Mouse (Mus musculus): ENCODE measurements around the gene Tvp23b. TPM values are rescaled to one million over a fixed set of nuclear protein-coding genes. Genes with fewer than 3 reads are reported as not detected.

Tvp23b gene
- polyA plus RNA-seq, 1 experiment from 2014 or later, result 59.3 TPM

- no peak for DNase-seq (ENCODE audit: low spot score)
Measured at GRCm38 (mm10) chr11:62851199-62851598, 28.1 kb upstream of the Tvp23b start.

GRCm38 (mm10) chr11:62853334-62853733 is 25.9 kb upstream of the Tvp23b start:
- 86% methylated on average over 6 of the region's 6 CpGs for whole genome bisulfite sequencing
- Histone ChIP-seq H3K36me3 (ENCODE audit: control insufficient read depth, insufficient read depth, low read length) (no peaks in the 10 kb centered on the region), H3K4me2 (ENCODE audit: low read length) (no peak overlapping the region), H3K9ac (ENCODE audit: low read length) (no peak overlapping the region), H3K27me3 (replicated peaks; ENCODE audit: control insufficient read depth, insufficient read depth, low read length) (no peaks in the 10 kb centered on the region), H3K9me3 (ENCODE audit: control insufficient read depth, low read length) (no peaks in the 10 kb centered on the region), H3K4me3 (ENCODE audit: low read depth, low read length) (no peak overlapping the region), H3K27ac (ENCODE audit: low read depth) (no peak overlapping the region), H3K4me1 (replicated peaks; ENCODE audit: control insufficient read depth, insufficient read depth, low read length) (no peaks in the 10 kb centered on the region)
- no peak for ATAC-seq (replicated peaks; ENCODE audit: low FRiP score, low TSS enrichment, low read depth)
- no peak for DNase-seq (ENCODE audit: low spot score)

More at GRCm38 (mm10) chr11:62851199-62851598, 28.1 kb upstream of the Tvp23b start:
- Histone ChIP-seq H3K4me1 (replicated peaks; ENCODE audit: control insufficient read depth, insufficient read depth, low read length) (peaks cover 8% of the 10 kb centered on the region), H3K36me3 (ENCODE audit: control insufficient read depth, insufficient read depth, low read length) (no peaks in the 10 kb centered on the region), H3K4me3 (ENCODE audit: low read depth, low read length) (no peak overlapping the region), H3K9ac (ENCODE audit: low read length) (no peak overlapping the region), H3K4me2 (ENCODE audit: low read length) (no peak overlapping the region), H3K27ac (ENCODE audit: low read depth) (no peak overlapping the region), H3K27me3 (replicated peaks; ENCODE audit: control insufficient read depth, insufficient read depth, low read length) (no peaks in the 10 kb centered on the region), H3K9me3 (ENCODE audit: control insufficient read depth, low read length) (no peaks in the 10 kb centered on the region)
- no peak for ATAC-seq (replicated peaks; ENCODE audit: low FRiP score, low TSS enrichment, low read depth)
- WGBS, result 88% methylated on average over 1 of the region's 1 CpGs

- Histone ChIP-seq H3K36me3 (ENCODE audit: control insufficient read depth, insufficient read depth, low read length) (no peaks in the 10 kb centered on the region), H3K4me2 (ENCODE audit: low read length) (no peak overlapping the region), H3K4me1 (replicated peaks; ENCODE audit: control insufficient read depth, insufficient read depth, low read length) (no peaks in the 10 kb centered on the region), H3K27ac (ENCODE audit: low read depth) (no peak overlapping the region), H3K9me3 (ENCODE audit: control insufficient read depth, low read length) (no peaks in the 10 kb centered on the region), H3K27me3 (replicated peaks; ENCODE audit: control insufficient read depth, insufficient read depth, low read length) (no peaks in the 10 kb centered on the region), H3K4me3 (ENCODE audit: low read depth, low read length) (no peak overlapping the region), H3K9ac (ENCODE audit: low read length) (no peak overlapping the region)
- DNase-seq (ENCODE audit: low spot score) (no peak), ATAC-seq (replicated peaks; ENCODE audit: low FRiP score, low TSS enrichment, low read depth) (no peak)
- WGBS, result 75% methylated on average over 4 of the region's 4 CpGs
Measured at GRCm38 (mm10) chr11:62865562-62865961, 13.7 kb upstream of the Tvp23b start.

- whole genome bisulfite sequencing, result 81% methylated on average over 7 of the region's 7 CpGs
- Histone ChIP-seq H3K27ac (ENCODE audit: low read depth) (no peak overlapping the region), H3K9ac (ENCODE audit: low read length) (no peak overlapping the region), H3K4me1 (replicated peaks; ENCODE audit: control insufficient read depth, insufficient read depth, low read length) (no peaks in the 10 kb centered on the region), H3K9me3 (ENCODE audit: control insufficient read depth, low read length) (no peaks in the 10 kb centered on the region), H3K36me3 (ENCODE audit: control insufficient read depth, insufficient read depth, low read length) (no peaks in the 10 kb centered on the region), H3K27me3 (replicated peaks; ENCODE audit: control insufficient read depth, insufficient read depth, low read length) (no peaks in the 10 kb centered on the region), H3K4me3 (ENCODE audit: low read depth, low read length) (no peak overlapping the region), H3K4me2 (ENCODE audit: low read length) (no peak overlapping the region)
- ATAC-seq (replicated peaks; ENCODE audit: low FRiP score, low TSS enrichment, low read depth) (no peak), DNase-seq (ENCODE audit: low spot score) (no peak)
Measured at GRCm38 (mm10) chr11:62866685-62867084, 12.6 kb upstream of the Tvp23b start.

- no peaks in the 10 kb centered on the region for H3K9me3 ChIP-seq (ENCODE audit: control insufficient read depth, low read length)
- no peaks in the 10 kb centered on the region for H3K27me3 ChIP-seq (replicated peaks; ENCODE audit: control insufficient read depth, insufficient read depth, low read length)
- no peak overlapping the region for H3K27ac ChIP-seq (ENCODE audit: low read depth)
- H3K36me3 ChIP-seq (ENCODE audit: control insufficient read depth, insufficient read depth, low read length), result no peaks in the 10 kb centered on the region
- no peak overlapping the region for H3K9ac ChIP-seq (ENCODE audit: low read length)
- 73% methylated on average over 5 of the region's 5 CpGs for WGBS
- DNase-seq (ENCODE audit: low spot score) (no peak), ATAC-seq (replicated peaks; ENCODE audit: low FRiP score, low TSS enrichment, low read depth) (no peak)
- no peaks in the 10 kb centered on the region for H3K4me1 ChIP-seq (replicated peaks; ENCODE audit: control insufficient read depth, insufficient read depth, low read length)
- no peak overlapping the region for H3K4me3 ChIP-seq (ENCODE audit: low read depth, low read length)
- H3K4me2 ChIP-seq (ENCODE audit: low read length), result no peak overlapping the region
Measured at GRCm38 (mm10) chr11:62869201-62869600, 10.1 kb upstream of the Tvp23b start.

- H3K4me2 ChIP-seq (ENCODE audit: low read length), result no peak overlapping the region
- WGBS, result 79% methylated on average over 8 of the region's 8 CpGs
- H3K27me3 ChIP-seq (replicated peaks; ENCODE audit: control insufficient read depth, insufficient read depth, low read length), result no peaks in the 10 kb centered on the region
- H3K9ac ChIP-seq (ENCODE audit: low read length), result no peak overlapping the region
- H3K36me3 ChIP-seq (ENCODE audit: control insufficient read depth, insufficient read depth, low read length), result no peaks in the 10 kb centered on the region
- no peak overlapping the region for H3K27ac ChIP-seq (ENCODE audit: low read depth)
- no peaks in the 10 kb centered on the region for H3K4me1 ChIP-seq (replicated peaks; ENCODE audit: control insufficient read depth, insufficient read depth, low read length)
- no peaks in the 10 kb centered on the region for H3K9me3 ChIP-seq (ENCODE audit: control insufficient read depth, low read length)
- ATAC-seq (replicated peaks; ENCODE audit: low FRiP score, low TSS enrichment, low read depth) (no peak), DNase-seq (ENCODE audit: low spot score) (no peak)
- H3K4me3 ChIP-seq (ENCODE audit: low read depth, low read length), result no peak overlapping the region
Measured at GRCm38 (mm10) chr11:62869715-62870371, 9.4 kb upstream of the Tvp23b start.

GRCm38 (mm10) chr11:62873479-62873878 is 5.8 kb upstream of the Tvp23b start:
- 77% methylated on average over 9 of the region's 9 CpGs for WGBS
- H3K27me3 ChIP-seq (replicated peaks; ENCODE audit: control insufficient read depth, insufficient read depth, low read length), result no peaks in the 10 kb centered on the region
- no peak for DNase-seq (ENCODE audit: low spot score)
- H3K4me1 ChIP-seq (replicated peaks; ENCODE audit: control insufficient read depth, insufficient read depth, low read length), result no peaks in the 10 kb centered on the region
- H3K4me2 ChIP-seq (ENCODE audit: low read length), result no peak overlapping the region
- no peak overlapping the region for H3K9ac ChIP-seq (ENCODE audit: low read length)
- ATAC-seq (replicated peaks; ENCODE audit: low FRiP score, low TSS enrichment, low read depth), result no peak
- no peak overlapping the region for H3K27ac ChIP-seq (ENCODE audit: low read depth)
- no peaks in the 10 kb centered on the region for H3K9me3 ChIP-seq (ENCODE audit: control insufficient read depth, low read length)
- H3K36me3 ChIP-seq (ENCODE audit: control insufficient read depth, insufficient read depth, low read length), result no peaks in the 10 kb centered on the region
- H3K4me3 ChIP-seq (ENCODE audit: low read depth, low read length), result no peak overlapping the region

- Histone ChIP-seq H3K27me3 (replicated peaks; ENCODE audit: control insufficient read depth, insufficient read depth, low read length) (no peaks in the 10 kb centered on the region), H3K9ac (ENCODE audit: low read length) (no peak overlapping the region), H3K36me3 (ENCODE audit: control insufficient read depth, insufficient read depth, low read length) (no peaks in the 10 kb centered on the region), H3K27ac (ENCODE audit: low read depth) (no peak overlapping the region), H3K4me1 (replicated peaks; ENCODE audit: control insufficient read depth, insufficient read depth, low read length) (no peaks in the 10 kb centered on the region), H3K9me3 (ENCODE audit: control insufficient read depth, low read length) (no peaks in the 10 kb centered on the region), H3K4me2 (ENCODE audit: low read length) (no peak overlapping the region), H3K4me3 (ENCODE audit: low read depth, low read length) (no peak overlapping the region)
- WGBS, result 76% methylated on average over 1 of the region's 1 CpGs
- DNase-seq (ENCODE audit: low spot score) (no peak), ATAC-seq (replicated peaks; ENCODE audit: low FRiP score, low TSS enrichment, low read depth) (no peak)
Measured at GRCm38 (mm10) chr11:62875696-62876095, 3.6 kb upstream of the Tvp23b start.

- no peaks in the 10 kb centered on the region for H3K9me3 ChIP-seq (ENCODE audit: control insufficient read depth, low read length)
- H3K27ac ChIP-seq (ENCODE audit: low read depth), result no peak overlapping the region
- H3K9ac ChIP-seq (ENCODE audit: low read length), result no peak overlapping the region
- ATAC-seq (replicated peaks; ENCODE audit: low FRiP score, low TSS enrichment, low read depth) (no peak), DNase-seq (ENCODE audit: low spot score) (no peak)
- WGBS, result 72% methylated on average over 4 of the region's 4 CpGs
- no peak overlapping the region for H3K4me3 ChIP-seq (ENCODE audit: low read depth, low read length)
- H3K4me1 ChIP-seq (replicated peaks; ENCODE audit: control insufficient read depth, insufficient read depth, low read length), result no peaks in the 10 kb centered on the region
- H3K4me2 ChIP-seq (ENCODE audit: low read length), result no peak overlapping the region
- H3K27me3 ChIP-seq (replicated peaks; ENCODE audit: control insufficient read depth, insufficient read depth, low read length), result no peaks in the 10 kb centered on the region
- H3K36me3 ChIP-seq (ENCODE audit: control insufficient read depth, insufficient read depth, low read length), result no peaks in the 10 kb centered on the region
Measured at GRCm38 (mm10) chr11:62876445-62876844, 2.8 kb upstream of the Tvp23b start.

Data from intestine, embryonic 14.5 days (tissue).